Mouse (Mus musculus) small intestine, adult 2 months (tissue): ENCODE results near the gene Lrif1. TPM values are rescaled to one million over a fixed set of nuclear protein-coding genes. Genes with fewer than 3 reads are reported as not detected.
A peak's percentile ranks its signal among the peaks of the same experiment; 100 is the strongest.
"Not testable (repeated sequence)": the region's sequence is repeated elsewhere in the genome, so short reads cannot be mapped to it uniquely, and the experiment has no call there.

Experiments
- H3K27ac ChIP-seq: fragments of 200-500 bp; 2 replicates; pipeline ENCODE4 v1.5.1; 2012; ENCODE audit warnings: low read depth, low read length, control low read depth, inconsistent platforms; ENCODE audit not compliant: insufficient read depth
- H3K27me3 ChIP-seq: fragments of 200-500 bp; 2 replicates; pipeline ENCODE4 v1.6.1; 2012; ENCODE audit warnings: mild to moderate bottlenecking, moderate library complexity, low read length, inconsistent platforms; ENCODE audit not compliant: control insufficient read depth, insufficient read depth
- H3K36me3 ChIP-seq: fragments of 200-500 bp; 2 replicates; pipeline ENCODE4 v1.6.1; 2012; ENCODE audit warnings: mild to moderate bottlenecking, low read length, control low read depth, inconsistent platforms; ENCODE audit not compliant: control insufficient read depth, insufficient read depth
- H3K4me1 ChIP-seq: fragments of 200-500 bp; 2 replicates; pipeline ENCODE4 v1.6.1; 2012; ENCODE audit warnings: low read length, inconsistent platforms, mixed read lengths; ENCODE audit not compliant: control insufficient read depth, insufficient read depth, insufficient read length
- H3K4me3 ChIP-seq: fragments of 200-500 bp; 2 replicates; pipeline ENCODE4 v1.5.1; 2012; ENCODE audit warnings: low read depth, mild to moderate bottlenecking, control low read depth, inconsistent platforms, low read length, moderate library complexity
- CTCF ChIP-seq: fragments of 200-500 bp; IDR thresholded peaks from 2 replicates; pipeline ENCODE4 v1.5.1; 2012; ENCODE audit warnings: low read depth, mild to moderate bottlenecking, control low read depth, inconsistent platforms, low read length, moderate library complexity, mixed read lengths; ENCODE audit not compliant: insufficient replicate concordance, insufficient read length; ENCODE audit errors: extremely low read depth
- POLR2A ChIP-seq: fragments of 200-500 bp; IDR thresholded peaks from 2 replicates; pipeline ENCODE4 v1.6.1; 2012; ENCODE audit warnings: low read depth, mild to moderate bottlenecking, control low read depth, inconsistent platforms, low read length, moderate library complexity
- WGBS: fragments of 180-500 bp; shearing (Covaris S2); methylation state at CpG from one replicate; pipeline ENCODE4 v1.1.7; 2018; 5-methylcytosine and 5-hydroxymethylcytosine counted together
- polyA plus RNA-seq: library from polyadenylated mRNA; depleted of rRNA; stranded (reverse); fragments of >200 nt; gene quantifications from 2 replicates; pipeline ENCODE4 v1.2.3, GENCODE M21; 2012; rRNA removed

The Lrif1 gene
- 0.15 and 0.42 TPM in 2 replicates for polyA plus RNA-seq

DNA sequence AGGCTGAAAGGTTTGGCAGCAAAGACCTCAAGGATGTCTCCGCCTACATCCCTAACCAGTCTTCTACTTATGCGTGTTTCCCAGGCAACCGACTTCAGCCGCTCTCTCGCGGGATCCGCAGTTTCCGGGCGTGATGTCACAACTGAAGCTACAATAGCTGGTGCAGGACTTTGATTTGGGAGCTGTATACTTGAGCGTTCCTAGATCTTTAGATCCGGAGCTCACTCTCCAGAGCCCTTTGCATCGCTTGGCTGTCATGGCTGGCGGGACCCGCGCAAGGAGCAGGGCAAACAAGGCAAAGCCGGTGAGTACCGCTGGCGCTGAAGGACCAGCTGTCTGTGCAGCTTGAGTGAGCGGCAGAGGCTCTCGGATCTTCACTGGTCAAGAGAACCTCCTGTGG, at the start of gene Lrif1:
Gene Lrif1 (plus strand): TSS at position 158 of the 400 bp plus-strand sequence.
- TF ChIP-seq POLR2A (no peak), CTCF (no peak)
- Histone ChIP-seq H3K27me3 (no peaks in the 10 kb centered on the region), H3K4me1 (peaks cover 2% of the 10 kb centered on the region; the same call in 1 of the 2 replicates), H3K4me3 (peak within 1 kb of the TSS; percentile 75), H3K27ac (no peak within 1 kb of the TSS), H3K36me3 (no peaks in the 10 kb centered on the region)
- WGBS, result 1% methylated on average over 20 of the region's 20 CpGs

GRCm38 (mm10) chr3:106672811-106673210, 12.0 kb upstream of the Lrif1 start:
- H3K27ac ChIP-seq, H3K36me3 ChIP-seq, H3K4me1 ChIP-seq, H3K27me3 ChIP-seq, H3K4me3 ChIP-seq: not testable (repeated sequence)
- 67% methylated on average over 14 of the region's 14 CpGs for WGBS

GRCm38 (mm10) chr3:106685381-106685780, 594 bp downstream of the Lrif1 start:
- Histone ChIP-seq H3K27me3 (no peaks in the 10 kb centered on the region), H3K4me1 (peaks cover 2% of the 10 kb centered on the region; the same call in 1 of the 2 replicates), H3K36me3 (no peaks in the 10 kb centered on the region), H3K4me3 (no peak overlapping the region), H3K27ac (no peak overlapping the region)
- 22% methylated on average over 1 of the region's 1 CpGs for WGBS
- TF ChIP-seq CTCF (no peak), POLR2A (no peak)

DNA sequence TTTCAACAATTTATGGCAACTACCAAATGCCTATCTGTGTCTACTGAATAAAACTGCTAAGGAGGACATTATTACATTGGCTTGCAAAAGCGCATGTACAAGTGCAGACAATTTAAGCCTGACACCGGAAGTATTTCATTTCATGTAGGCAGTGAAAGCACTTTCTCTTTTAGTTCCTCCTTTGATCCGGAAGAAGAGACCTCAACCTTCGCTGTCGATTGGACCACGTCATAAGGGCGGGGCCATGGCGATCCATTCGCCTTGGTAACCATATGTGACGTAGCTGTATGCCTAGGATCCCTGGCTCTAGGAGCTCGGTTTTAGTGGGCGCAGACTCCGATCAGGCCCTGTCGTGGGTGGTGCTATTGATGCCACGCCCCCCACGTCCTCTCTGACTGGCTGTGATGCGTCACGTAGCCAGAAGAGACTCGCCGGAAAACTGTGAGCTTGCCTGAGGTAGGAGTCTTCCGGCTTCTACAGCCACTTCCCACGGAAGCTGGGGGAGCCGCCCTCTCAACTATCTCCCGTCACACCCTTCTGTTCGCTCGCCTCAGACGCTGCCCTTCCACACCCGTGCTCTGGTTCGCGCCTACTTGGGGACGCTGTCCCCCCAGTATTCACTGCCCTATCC, 36.7 kb downstream of the Lrif1 start:
- peak overlapping the region; percentile 96 for H3K27ac ChIP-seq
- H3K36me3 ChIP-seq, result no peaks in the 10 kb centered on the region
- peak overlapping the region; percentile 94 for H3K4me3 ChIP-seq
- no peaks in the 10 kb centered on the region for H3K27me3 ChIP-seq
- under 1% methylated on average over 31 of the region's 31 CpGs for WGBS
- TF ChIP-seq POLR2A (peak; percentile 46), CTCF (no peak)
- no peaks in the 10 kb centered on the region for H3K4me1 ChIP-seq

- TF ChIP-seq POLR2A, result peak; percentile 38; the same call in 1 of the 2 replicates
- no peak for TF ChIP-seq CTCF
- H3K27ac ChIP-seq, result peak overlapping the region; percentile 96
- no peaks in the 10 kb centered on the region for H3K4me1 ChIP-seq
- H3K36me3 ChIP-seq, result no peaks in the 10 kb centered on the region
- under 1% methylated on average over 33 of the region's 33 CpGs for WGBS
- H3K4me3 ChIP-seq, result peak overlapping the region; percentile 94
- no peaks in the 10 kb centered on the region for H3K27me3 ChIP-seq
These were observed 37.5 kb downstream of the Lrif1 start for GRCm38 (mm10) chr3:106722028-106722945.

GRCm38 (mm10) chr3:106755898-106756297, 71.1 kb downstream of the Lrif1 start:
- Histone ChIP-seq H3K27me3 (no peaks in the 10 kb centered on the region; the same call in 1 of the 2 replicates), H3K27ac (no peak overlapping the region), H3K4me3 (no peak overlapping the region), H3K36me3 (no peaks in the 10 kb centered on the region), H3K4me1 (no peaks in the 10 kb centered on the region)
- 77% methylated on average over 1 of the region's 1 CpGs for WGBS
- TF ChIP-seq CTCF (no peak), POLR2A (no peak)

DNA sequence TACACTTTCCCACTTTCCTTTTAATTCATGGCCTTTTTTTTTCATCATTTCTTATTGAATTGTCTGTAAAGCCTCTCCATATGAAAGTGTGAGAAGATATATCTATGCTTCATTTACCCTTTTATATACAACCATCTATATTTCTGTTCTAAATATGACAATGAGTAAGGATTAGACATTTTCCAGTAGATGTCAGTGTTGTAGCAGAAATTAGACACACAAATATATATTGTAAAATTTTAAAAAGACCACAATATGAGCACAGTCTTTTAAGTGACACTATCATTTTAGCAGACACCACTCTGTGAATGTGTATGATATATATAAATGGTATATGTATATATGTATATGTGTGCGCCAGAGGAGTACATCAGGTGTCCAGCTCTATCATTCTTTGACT, 87.0 kb downstream of the Lrif1 start:
- no peaks in the 10 kb centered on the region for H3K4me1 ChIP-seq
- WGBS, result 96% methylated on average over 1 of the region's 1 CpGs
- no peak for TF ChIP-seq POLR2A
- no peak for TF ChIP-seq CTCF
- no peak overlapping the region for H3K27ac ChIP-seq
- no peaks in the 10 kb centered on the region for H3K27me3 ChIP-seq
- H3K36me3 ChIP-seq, result no peaks in the 10 kb centered on the region
- H3K4me3 ChIP-seq, result no peak overlapping the region
